Mouse (Mus musculus) embryonic facial prominence, embryonic 12.5 days (tissue): ENCODE results near the gene Itih4. TPM values are rescaled to one million over a fixed set of nuclear protein-coding genes. Genes with fewer than 3 reads are reported as not detected.

Experiments
- ATAC-seq: fragments of 200-750 bp; cut with Nextera tagmentation; 2 replicates; pipeline ENCODE4 v1.8.0; 2017; ENCODE audit not compliant: insufficient number of reproducible peaks, insufficient read depth, low FRiP score, low TSS enrichment
- H3K27ac ChIP-seq: fragments of 300-500 bp; sonication (generic); 2 replicates; pipeline ENCODE4 v1.5.1; 2016; ENCODE audit warnings: mild to moderate bottlenecking
- H3K27me3 ChIP-seq: fragments of 300-500 bp; sonication (generic); 2 replicates; pipeline ENCODE4 v1.6.1; 2016; ENCODE audit warnings: mild to moderate bottlenecking, moderate library complexity
- H3K36me3 ChIP-seq: fragments of 300-500 bp; sonication (generic); 2 replicates; pipeline ENCODE4 v1.6.1; 2016; ENCODE audit warnings: mild to moderate bottlenecking
- H3K4me1 ChIP-seq: fragments of 300-500 bp; sonication (generic); 2 replicates; pipeline ENCODE4 v1.6.1; 2016
- H3K4me2 ChIP-seq: fragments of 300-500 bp; sonication (generic); replicated peaks from 2 replicates; pipeline ENCODE4 v1.6.1; 2016; ENCODE audit warnings: mild to moderate bottlenecking, moderate library complexity
- H3K4me3 ChIP-seq: fragments of 300-500 bp; sonication (generic); 2 replicates; pipeline ENCODE4 v1.5.1; 2016; ENCODE audit warnings: mild to moderate bottlenecking
- H3K9ac ChIP-seq: fragments of 300-500 bp; sonication (generic); 2 replicates; pipeline ENCODE4 v1.6.1; 2016; ENCODE audit warnings: mild to moderate bottlenecking, moderate library complexity
- H3K9me3 ChIP-seq: fragments of 300-500 bp; sonication (generic); 2 replicates; pipeline ENCODE4 v1.6.1; 2016; ENCODE audit warnings: mild to moderate bottlenecking, moderate library complexity
- WGBS: fragments of 180-500 bp; shearing (Covaris S2); methylation state at CpG from one replicate; pipeline ENCODE4 v1.1.7; 2016; 5-methylcytosine and 5-hydroxymethylcytosine counted together
- polyA plus RNA-seq: library from polyadenylated mRNA; unstranded; fragments of >200 nt; fragmentation: Nextera tagmentation; extraction: Ambion mirVana; gene quantifications from 2 replicates; pipeline ENCODE4 v1.2.1, GENCODE M21; 2016

Itih4 gene
- polyA plus RNA-seq, 1 experiment from 2014 or later, result not detected

- H3K4me3 ChIP-seq, result no peak overlapping the region
- WGBS, result 87% methylated on average over 5 of the region's 5 CpGs
Measured at GRCm38 (mm10) chr14:30913404-30913803, 27.1 kb downstream of the Itih4 start.

GRCm38 (mm10) chr14:30916516-30916915 is 30.2 kb downstream of the Itih4 start:
- no peak for ATAC-seq
- Histone ChIP-seq H3K9ac (no peak overlapping the region), H3K4me1 (no peaks in the 10 kb centered on the region), H3K9me3 (no peaks in the 10 kb centered on the region), H3K27me3 (no peaks in the 10 kb centered on the region), H3K36me3 (no peaks in the 10 kb centered on the region), H3K4me3 (no peak overlapping the region), H3K4me2 (no peak overlapping the region), H3K27ac (no peak overlapping the region)
- WGBS, result 75% methylated on average over 1 of the region's 1 CpGs

More at GRCm38 (mm10) chr14:30913404-30913803, 27.1 kb downstream of the Itih4 start:
- Histone ChIP-seq H3K27me3 (no peaks in the 10 kb centered on the region), H3K9me3 (no peaks in the 10 kb centered on the region), H3K9ac (no peak overlapping the region), H3K4me2 (no peak overlapping the region), H3K4me1 (no peaks in the 10 kb centered on the region), H3K27ac (no peak overlapping the region), H3K36me3 (no peaks in the 10 kb centered on the region)
- ATAC-seq, result no peak

DNA sequence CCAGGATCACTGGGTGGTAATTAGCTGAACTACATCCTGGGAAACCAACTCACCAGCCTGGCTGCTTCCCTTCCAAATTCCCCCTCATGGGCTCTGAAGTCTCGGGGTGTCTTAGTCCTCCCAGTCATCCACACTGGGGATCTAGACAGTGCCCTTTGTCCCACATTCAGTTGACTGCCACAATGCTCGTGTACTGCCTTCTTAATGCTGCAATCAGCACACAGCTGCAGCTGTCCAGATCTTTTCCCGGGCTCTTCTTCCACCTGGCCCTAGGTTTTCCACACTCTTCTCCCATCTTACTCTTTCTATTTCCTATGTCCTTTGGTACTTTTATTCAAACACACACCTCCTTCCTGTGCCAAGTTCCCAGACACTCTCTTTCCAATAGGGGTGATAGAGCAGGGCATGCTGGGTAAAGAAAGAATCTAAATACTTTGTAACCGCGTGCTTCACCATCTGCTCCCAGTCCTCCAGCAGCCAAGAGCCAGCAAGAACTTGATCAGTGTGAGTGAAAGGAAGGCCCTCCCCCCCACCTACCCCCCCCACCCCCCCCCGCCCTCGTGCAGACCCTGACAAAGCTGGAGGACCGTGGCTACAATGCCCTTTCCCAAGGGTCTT is 35.9 kb downstream of the Itih4 start:
- ATAC-seq, result no peak
- Histone ChIP-seq H3K4me2 (no peak overlapping the region), H3K9ac (no peak overlapping the region), H3K27ac (no peak overlapping the region), H3K9me3 (no peaks in the 10 kb centered on the region), H3K4me3 (no peak overlapping the region), H3K4me1 (peaks cover 3% of the 10 kb centered on the region; the same call in 1 of the 2 replicates), H3K27me3 (no peaks in the 10 kb centered on the region), H3K36me3 (no peaks in the 10 kb centered on the region)
- WGBS, result 63% methylated on average over 8 of the region's 8 CpGs

- H3K4me1 ChIP-seq, result peaks cover 3% of the 10 kb centered on the region; the same call in 1 of the 2 replicates
- no peak within 1 kb of the TSS for H3K4me3 ChIP-seq
- no peak within 1 kb of the TSS for H3K27ac ChIP-seq
- H3K36me3 ChIP-seq, result no peaks in the 10 kb centered on the region
- 66% methylated on average over 6 of the region's 6 CpGs for whole genome bisulfite sequencing
- no peak within 1 kb of the TSS for H3K9ac ChIP-seq
- no peaks in the 10 kb centered on the region for H3K9me3 ChIP-seq
- no peak for ATAC-seq
- H3K4me2 ChIP-seq, result no peak within 1 kb of the TSS
- H3K27me3 ChIP-seq, result no peaks in the 10 kb centered on the region
Measured at GRCm38 (mm10) chr14:30923375-30924105, 37.3 kb downstream of the Itih4 start, which contains the start of gene Itih3. Itih3 (minus strand) TSS chr14:30923760.

- H3K27ac ChIP-seq, result no peak overlapping the region
- 92% methylated on average over 3 of the region's 3 CpGs for WGBS
- H3K9ac ChIP-seq, result no peak overlapping the region
- no peaks in the 10 kb centered on the region for H3K27me3 ChIP-seq
- no peaks in the 10 kb centered on the region for H3K9me3 ChIP-seq
- H3K36me3 ChIP-seq, result no peaks in the 10 kb centered on the region
- no peak overlapping the region for H3K4me2 ChIP-seq
- no peak for ATAC-seq
- peaks cover 3% of the 10 kb centered on the region; the same call in 1 of the 2 replicates for H3K4me1 ChIP-seq
- H3K4me3 ChIP-seq, result no peak overlapping the region
Measured at GRCm38 (mm10) chr14:30925492-30925891, 39.2 kb downstream of the Itih4 start.

DNA sequence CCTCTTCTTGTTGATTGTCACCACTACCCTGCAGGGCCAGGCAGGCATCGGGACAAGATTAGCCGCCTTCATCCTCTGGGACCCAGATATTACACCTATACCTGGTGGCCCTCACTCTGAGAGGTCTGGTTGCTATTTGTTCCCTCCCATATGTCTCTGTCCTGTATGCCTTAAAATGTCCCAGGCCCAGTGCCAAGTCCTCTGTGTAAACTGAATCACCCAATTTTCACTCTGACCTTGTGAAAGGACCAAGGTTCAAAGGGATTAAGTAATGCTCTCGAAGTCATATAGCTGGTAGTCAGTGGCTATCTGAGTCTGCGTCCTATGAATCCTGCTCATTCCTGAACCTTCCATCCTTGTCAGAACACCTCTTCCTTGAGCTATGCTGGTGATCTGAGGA is 44.1 kb downstream of the Itih4 start:
- H3K27me3 ChIP-seq, result no peaks in the 10 kb centered on the region
- no peaks in the 10 kb centered on the region for H3K36me3 ChIP-seq
- no peaks in the 10 kb centered on the region for H3K4me1 ChIP-seq
- 86% methylated on average over 4 of the region's 4 CpGs for WGBS
- no peaks in the 10 kb centered on the region for H3K9me3 ChIP-seq
- H3K4me3 ChIP-seq, result no peak overlapping the region
- H3K9ac ChIP-seq, result no peak overlapping the region
- H3K4me2 ChIP-seq, result no peak overlapping the region
- no peak overlapping the region for H3K27ac ChIP-seq
- ATAC-seq, result no peak

DNA sequence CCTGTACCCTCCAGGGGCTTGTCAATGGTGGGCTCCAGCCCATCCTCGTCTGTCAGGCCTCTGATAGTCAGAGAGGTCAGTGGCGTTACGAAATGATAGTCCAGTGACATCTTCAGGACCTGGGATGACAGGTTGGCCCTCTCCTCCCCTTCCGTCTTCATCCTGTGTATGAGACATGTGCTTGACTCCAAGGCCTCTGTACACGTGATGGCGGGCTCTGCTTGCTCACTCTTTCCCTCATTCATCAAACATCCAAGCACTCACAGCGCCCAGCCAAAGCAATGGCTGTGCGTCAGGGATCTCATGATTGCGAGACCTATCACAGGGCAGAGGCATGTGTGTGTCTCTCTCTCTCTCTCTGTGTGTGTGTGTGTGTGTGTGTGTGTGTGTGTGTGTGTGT is 47.1 kb downstream of the Itih4 start:
- Histone ChIP-seq H3K9ac (no peak overlapping the region), H3K27ac (no peak overlapping the region), H3K27me3 (no peaks in the 10 kb centered on the region), H3K36me3 (no peaks in the 10 kb centered on the region), H3K9me3 (no peaks in the 10 kb centered on the region), H3K4me2 (no peak overlapping the region), H3K4me3 (no peak overlapping the region), H3K4me1 (no peaks in the 10 kb centered on the region)
- 89% methylated on average over 9 of the region's 9 CpGs for WGBS
- no peak for ATAC-seq

DNA sequence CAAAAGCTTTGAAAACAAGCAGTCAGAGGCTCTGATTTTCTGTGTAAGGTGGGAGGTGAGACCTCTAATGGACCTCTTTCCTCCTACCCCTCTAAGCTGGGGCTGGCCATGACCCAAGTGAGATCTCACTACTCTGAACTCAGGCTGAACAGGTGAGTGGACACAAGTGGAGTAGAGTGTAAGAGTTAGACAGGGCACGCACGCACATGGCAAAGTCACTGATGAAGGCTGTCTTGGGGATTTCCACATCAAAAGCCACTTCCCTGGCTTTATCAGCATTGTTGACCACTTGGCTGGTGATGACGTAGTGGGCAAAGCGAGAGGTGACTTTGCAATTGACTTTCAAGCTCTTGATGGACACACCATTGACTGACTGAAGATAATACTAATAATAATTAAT is 56.0 kb downstream of the Itih4 start:
- no peaks in the 10 kb centered on the region for H3K9me3 ChIP-seq
- H3K9ac ChIP-seq, result no peak overlapping the region
- no peaks in the 10 kb centered on the region for H3K27me3 ChIP-seq
- H3K4me1 ChIP-seq, result no peaks in the 10 kb centered on the region
- H3K4me2 ChIP-seq, result no peak overlapping the region
- H3K4me3 ChIP-seq, result no peak overlapping the region
- 87% methylated on average over 4 of the region's 4 CpGs for WGBS
- H3K36me3 ChIP-seq, result no peaks in the 10 kb centered on the region
- no peak for ATAC-seq
- H3K27ac ChIP-seq, result no peak overlapping the region

GRCm38 (mm10) chr14:30943038-30943437 is 56.8 kb downstream of the Itih4 start, which contains the start of gene Itih1:
Itih1 (minus strand) TSS chr14:30943289.
- H3K27ac ChIP-seq, result no peak within 1 kb of the TSS
- no peaks in the 10 kb centered on the region for H3K9me3 ChIP-seq
- WGBS, result 90% methylated on average over 7 of the region's 7 CpGs
- H3K27me3 ChIP-seq, result no peaks in the 10 kb centered on the region
- no peaks in the 10 kb centered on the region for H3K4me1 ChIP-seq
- H3K4me2 ChIP-seq, result no peak within 1 kb of the TSS
- H3K4me3 ChIP-seq, result no peak within 1 kb of the TSS
- ATAC-seq, result no peak
- H3K9ac ChIP-seq, result no peak within 1 kb of the TSS
- no peaks in the 10 kb centered on the region for H3K36me3 ChIP-seq

- Histone ChIP-seq H3K9ac (no peak overlapping the region), H3K9me3 (no peaks in the 10 kb centered on the region), H3K27ac (no peak overlapping the region), H3K36me3 (no peaks in the 10 kb centered on the region), H3K27me3 (no peaks in the 10 kb centered on the region), H3K4me2 (no peak overlapping the region), H3K4me3 (no peak overlapping the region), H3K4me1 (no peaks in the 10 kb centered on the region)
- no peak for ATAC-seq
- WGBS, result 67% methylated on average over 11 of the region's 11 CpGs
Measured at GRCm38 (mm10) chr14:30943860-30944674, 57.8 kb downstream of the Itih4 start.

GRCm38 (mm10) chr14:30944745-30945144 is 58.5 kb downstream of the Itih4 start:
- no peaks in the 10 kb centered on the region for H3K36me3 ChIP-seq
- H3K9ac ChIP-seq, result no peak overlapping the region
- WGBS, result 67% methylated on average over 2 of the region's 2 CpGs
- no peak for ATAC-seq
- H3K27ac ChIP-seq, result no peak overlapping the region
- H3K27me3 ChIP-seq, result no peaks in the 10 kb centered on the region
- H3K4me3 ChIP-seq, result no peak overlapping the region
- no peak overlapping the region for H3K4me2 ChIP-seq
- no peaks in the 10 kb centered on the region for H3K4me1 ChIP-seq
- no peaks in the 10 kb centered on the region for H3K9me3 ChIP-seq
